Mouse (Mus musculus): ENCODE measurements around the gene Tgfbr2.

Gene Tgfbr2

DNA sequence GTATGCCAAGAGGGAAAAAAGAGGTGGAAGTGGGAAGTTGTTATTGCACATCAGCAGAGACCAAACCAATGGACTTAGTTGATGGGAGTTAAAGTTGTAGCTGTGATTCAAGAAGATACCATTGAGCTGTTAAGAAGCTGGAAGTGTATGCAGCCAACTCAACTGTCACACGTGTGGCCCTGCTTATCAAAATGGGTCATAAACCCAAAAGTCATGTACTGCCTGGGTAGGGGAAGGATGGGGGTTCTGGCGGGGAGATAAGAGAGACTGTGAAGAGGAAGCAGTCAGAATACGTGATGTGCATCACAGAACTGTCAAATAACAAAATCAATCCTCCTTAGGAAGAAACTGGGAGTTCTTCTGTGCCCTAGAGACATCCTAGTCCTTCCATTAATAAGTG is 15.1 kb downstream of the Tgfbr2 start:
- DNase-seq (ENCODE audit: low read depth, low spot score) = no peak

DNA sequence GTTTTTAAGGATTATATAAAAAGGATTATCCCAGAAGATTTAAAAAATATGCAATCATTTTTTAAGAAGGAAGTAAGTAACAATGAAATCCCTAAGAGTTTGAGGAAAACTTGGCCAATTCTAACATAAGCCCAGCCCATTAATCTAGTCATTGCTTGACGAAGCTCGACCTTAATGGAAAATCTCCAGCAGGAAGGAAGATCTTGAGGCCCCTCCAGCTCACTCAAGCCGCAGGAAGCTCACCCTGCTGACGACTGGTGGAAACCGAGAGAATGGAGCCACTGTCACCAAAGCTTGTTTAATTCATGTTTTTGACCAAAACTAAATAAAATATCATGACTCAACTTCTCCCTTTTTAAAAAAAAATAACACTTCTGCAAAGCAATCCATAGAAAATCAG is 18.7 kb downstream of the Tgfbr2 start:
- DNase-seq (ENCODE audit: low read depth, low spot score) = no peak

DNA sequence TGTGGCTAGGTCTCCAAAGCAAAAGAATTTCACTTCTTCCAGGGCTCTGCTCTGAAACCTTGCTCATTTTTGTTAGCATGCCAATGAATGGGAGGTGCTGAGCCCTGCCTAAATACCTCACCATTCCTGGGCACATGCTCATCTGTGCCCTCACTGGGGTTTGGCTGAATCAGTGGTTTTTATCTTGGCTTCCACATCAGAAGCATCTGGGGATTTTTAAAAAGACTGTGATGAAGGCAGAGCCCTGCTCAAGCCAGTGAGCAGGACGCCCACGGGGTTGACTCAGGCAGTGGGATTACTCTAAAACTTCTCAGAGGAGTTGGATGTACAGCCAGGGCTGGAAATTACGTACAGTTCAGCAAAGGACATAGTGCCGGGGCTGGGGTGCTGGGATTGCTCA is 22.3 kb downstream of the Tgfbr2 start:
- DNase-seq (ENCODE audit: low read depth, low spot score) = peak; percentile 27

DNA sequence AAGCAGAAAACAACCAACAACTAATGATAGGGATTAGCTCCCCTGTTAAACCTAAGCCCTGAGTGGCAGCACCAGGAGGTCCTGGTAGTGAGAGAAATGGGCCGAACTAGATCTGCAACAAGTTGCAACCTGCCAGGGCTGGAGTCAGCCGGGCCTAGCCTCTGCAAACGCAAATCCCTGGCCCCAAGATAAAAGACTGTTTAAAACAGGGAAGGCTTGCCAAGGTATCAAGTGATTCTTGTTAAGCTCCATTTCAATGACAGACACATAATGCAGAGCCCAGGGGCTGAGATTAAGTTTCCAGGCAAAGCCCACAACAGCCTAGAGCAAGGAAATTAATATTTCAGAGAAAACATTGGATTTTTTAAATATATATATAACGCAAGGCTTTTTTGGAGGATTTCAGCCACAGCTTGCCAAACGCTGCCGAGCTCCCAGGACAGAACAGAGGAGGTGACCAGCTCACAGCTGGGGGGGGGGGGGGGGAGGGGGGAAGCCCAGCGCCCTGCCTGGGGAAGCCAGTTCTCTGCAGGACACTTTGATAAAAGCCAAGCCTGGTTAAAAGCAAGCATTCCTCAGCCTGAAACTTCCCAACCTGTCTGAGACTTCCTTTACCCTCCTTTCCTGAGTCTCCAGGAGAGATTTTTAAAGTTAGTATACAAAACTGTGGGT is 24.3 kb downstream of the Tgfbr2 start:
- no peak for DNase-seq (ENCODE audit: low read depth, low spot score)

DNA sequence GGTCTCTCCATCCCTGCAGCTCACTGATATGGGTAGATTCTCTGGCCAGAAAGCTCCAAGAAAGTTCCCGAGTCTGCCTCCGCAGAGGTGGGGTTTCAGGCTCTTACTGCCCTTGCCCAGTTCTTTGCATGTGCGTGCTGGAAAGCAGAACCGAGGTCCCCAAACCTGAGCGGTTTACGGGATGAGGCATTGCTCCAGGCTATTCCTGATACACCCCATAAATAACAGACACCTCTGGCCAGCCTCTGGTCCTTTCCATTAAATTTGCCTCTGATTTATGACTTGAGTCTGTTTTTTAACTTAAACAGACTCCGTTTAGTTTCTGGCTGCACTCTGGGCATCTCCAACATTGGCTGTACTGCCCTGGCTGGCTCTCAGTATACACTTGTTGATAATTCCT is 26.4 kb downstream of the Tgfbr2 start:
- DNase-seq (ENCODE audit: low read depth, low spot score) = no peak

DNA sequence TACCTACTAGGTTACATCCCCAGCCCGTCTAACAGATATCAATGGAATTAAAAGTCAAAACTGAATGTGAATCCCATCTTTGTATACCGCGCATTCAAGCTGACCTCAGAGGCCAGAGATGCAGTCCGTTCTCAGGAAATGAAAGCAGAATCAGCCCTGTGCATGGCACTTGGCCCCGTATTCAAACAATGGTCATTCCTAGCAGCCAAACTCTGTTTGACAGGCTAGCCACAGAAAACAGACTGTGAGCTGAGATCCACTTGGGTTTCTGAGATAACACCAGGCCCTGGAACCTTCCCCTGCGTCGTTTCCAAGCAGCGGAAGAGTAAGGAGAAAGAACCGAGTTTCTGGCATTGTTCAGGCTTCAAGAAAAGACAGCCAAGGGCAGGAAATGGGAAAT is 28.9 kb downstream of the Tgfbr2 start:
- DNase-seq (ENCODE audit: low read depth, low spot score) = no peak

DNA sequence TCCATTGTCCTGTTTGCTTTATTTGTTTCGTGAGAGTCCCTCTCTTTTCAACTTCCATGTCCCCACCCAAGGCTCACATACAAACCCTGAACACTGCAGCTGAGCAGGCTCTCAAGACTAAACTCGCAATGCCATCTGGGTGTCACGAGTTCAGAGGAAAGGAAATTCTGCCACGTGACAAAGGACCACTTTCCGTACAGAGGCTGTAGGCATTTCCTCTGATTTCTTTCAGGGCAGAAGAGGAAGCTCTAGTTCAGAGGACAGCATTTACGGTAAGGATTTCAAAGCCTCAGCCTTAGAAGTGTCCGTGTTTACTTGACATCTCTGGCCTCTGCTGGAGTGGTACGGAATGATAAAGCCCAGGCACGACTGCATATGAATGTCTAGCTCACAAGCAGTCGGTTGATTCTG is 29.9 kb downstream of the Tgfbr2 start:
- DNase-seq (ENCODE audit: low read depth, low spot score) = peak; percentile 47

DNA sequence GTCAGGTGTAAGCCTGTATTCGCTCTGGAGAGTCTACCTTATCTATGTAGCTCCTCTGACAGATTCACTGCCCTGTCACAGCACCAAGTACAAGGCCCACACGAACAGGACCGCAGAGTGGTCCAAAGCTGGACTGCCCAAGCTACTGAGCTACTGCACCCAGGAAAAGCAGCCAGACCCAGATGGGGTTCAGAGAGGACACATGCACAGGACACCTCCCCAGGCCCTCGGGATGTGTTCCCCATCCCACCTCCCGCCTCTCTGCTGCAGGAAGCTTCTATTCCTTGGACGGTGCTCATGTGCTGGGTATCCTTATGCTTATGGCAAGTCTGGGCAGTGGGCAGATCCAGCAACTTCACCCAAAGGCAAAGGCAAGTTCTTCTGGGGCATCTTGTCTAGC is 34.7 kb downstream of the Tgfbr2 start:
- no peak for DNase-seq (ENCODE audit: low read depth, low spot score)

DNA sequence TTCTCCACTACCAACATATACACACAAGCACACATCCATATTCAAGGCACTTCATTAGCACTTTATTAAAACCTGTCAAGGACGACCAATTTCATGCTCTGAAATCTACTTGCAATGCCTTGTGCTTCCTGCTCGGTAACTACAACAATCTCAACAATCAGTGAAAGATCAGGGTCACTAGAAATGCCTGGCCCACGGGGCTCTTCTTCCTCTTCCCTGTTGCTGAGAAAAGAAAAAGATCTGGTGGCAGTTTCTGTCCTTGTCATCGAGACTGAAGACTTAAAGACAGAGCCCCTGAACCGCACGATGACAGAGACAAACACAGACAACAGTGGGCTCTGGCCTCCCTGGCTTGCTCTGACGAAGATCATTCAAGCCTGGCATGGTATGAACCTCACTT is 35.6 kb downstream of the Tgfbr2 start:
- no peak for DNase-seq (ENCODE audit: low read depth, low spot score)

DNA sequence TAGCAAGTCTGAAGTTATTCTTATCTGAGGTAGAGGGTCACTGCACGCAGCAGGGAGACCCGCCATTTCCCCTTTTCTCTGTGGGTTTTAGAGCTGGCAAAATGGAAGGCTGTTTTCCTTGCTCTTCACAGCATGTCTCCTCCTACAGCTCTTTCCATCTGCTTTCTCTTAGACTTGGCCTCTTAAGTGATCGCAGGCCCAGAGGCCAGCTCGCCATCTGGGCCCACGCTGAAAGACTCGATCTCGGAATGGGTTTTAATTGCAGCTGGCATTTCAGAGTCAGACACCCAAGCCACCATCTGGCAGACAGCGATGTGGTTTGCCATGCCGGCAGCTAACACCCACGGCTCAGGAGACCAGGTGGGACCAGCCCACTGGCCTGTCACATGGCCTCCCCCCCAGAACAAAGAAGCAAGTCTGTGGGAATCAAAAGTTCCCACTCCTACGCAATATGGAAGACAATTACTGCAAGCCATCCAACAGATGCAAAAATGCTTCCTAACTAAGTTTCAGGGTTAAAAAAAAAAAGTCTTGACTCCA is 36.5 kb downstream of the Tgfbr2 start:
- DNase-seq (ENCODE audit: low read depth, low spot score) = peak; percentile 59

DNA sequence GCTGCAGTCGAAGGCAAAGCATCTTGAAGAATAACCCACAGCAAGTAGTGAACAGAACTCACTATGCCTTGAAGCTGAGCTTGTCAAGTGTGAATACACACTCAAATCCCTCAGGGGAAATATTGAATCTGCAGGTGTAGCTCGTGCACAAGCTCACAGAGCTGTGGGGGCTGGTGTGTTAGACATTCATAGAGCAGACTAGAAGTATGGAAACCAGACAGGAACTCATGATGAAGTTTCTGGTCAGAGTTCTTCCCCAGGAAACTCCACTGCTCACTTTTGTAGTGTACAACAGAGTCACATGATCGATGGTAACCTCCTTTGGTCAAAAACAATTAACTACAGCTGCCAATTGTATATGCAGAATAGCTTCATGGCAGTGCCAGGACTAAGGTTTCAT is 37.5 kb downstream of the Tgfbr2 start:
- no peak for DNase-seq (ENCODE audit: low read depth, low spot score)

DNA sequence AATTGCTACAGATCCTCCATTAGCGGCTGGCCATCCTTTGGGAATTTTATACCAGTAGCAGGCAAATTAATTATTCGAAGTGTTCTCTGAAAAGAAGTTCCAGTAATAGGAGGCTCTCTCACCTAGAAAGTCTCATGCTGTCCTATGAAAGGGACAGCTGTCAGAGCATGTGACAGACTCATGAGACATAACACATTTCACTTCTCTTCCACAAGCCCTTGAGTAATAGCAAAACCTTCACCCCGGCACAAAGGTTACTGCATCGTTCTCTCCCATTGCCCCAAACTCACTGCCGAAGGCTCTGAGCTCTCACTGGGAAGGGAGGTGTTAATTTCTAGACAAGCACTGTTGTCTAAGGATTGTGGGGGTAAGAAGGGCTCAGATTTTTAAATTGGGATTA is 38.3 kb downstream of the Tgfbr2 start:
- no peak for DNase-seq (ENCODE audit: low read depth, low spot score)

DNA sequence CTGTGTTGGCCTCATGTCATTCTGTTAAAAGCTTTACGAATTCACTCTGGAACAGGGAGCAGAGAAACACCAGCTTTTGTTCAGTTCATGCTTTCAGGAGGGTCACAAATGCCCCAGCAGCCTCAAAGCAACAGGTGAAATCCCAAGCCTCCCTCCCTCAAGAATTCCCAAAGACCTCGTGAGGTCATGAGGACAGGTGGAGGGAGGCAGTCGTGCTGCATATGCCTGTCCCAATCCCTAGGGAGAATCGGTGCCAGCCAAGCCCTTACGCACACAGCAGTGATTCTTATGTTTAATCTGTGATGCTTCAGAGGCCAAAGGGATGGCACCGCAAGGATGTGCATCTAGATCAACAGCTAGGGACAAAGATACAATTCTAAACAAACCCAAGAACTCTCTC is 39.0 kb downstream of the Tgfbr2 start:
- no peak for DNase-seq (ENCODE audit: low read depth, low spot score)

DNA sequence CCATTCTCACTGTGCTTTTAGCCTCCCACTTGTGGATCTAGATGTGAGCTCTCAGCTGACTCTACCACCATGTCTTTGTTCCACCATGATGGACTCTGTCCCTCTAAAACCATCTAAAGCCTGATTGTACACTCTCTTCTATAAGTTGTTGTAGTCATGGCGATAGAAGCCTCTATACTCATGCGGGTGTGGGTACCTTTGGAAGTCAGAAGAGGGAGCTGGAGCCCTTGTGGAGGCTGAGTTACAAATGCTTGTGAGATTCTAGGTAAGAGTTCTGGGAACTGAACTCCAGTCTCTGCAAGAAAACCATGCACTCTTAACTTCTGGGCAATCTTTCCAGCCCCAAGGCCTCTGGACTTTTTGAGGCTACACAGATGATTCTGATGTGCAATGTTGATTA is 40.7 kb downstream of the Tgfbr2 start:
- DNase-seq (ENCODE audit: low read depth, low spot score) = no peak

DNA sequence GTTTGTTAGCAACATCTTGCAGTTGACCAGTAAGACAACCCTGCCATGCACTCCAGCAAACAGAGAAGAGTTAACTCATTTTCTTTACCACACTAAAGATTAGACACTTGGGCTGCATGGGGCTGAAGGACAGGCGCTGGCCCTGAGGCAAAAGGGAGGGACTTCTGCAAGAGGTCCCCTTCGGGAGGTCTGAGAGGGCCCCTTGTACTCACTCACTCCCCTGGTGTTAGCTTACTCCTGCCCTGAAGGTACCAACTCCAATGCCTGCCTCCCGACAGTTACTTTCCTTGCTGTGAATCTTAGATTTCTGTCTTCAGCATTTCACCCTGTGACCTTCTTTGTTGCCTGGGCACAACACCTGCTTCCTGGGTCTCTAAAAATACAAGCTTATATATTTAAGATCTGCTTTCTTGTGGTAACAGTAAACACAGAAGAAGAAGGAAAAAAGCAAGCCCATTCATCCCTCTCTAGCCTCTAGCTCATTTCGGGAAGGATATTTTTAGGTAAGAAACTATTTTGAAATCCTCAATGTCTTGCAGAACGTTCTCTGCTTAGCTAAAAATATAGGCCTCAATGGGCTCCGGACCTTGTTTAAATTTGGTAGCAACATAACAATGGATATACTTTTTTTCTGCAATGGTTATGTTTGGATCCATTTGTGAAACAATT is 41.7 kb downstream of the Tgfbr2 start:
- DNase-seq (ENCODE audit: low read depth, low spot score) = peak; percentile 50

DNA sequence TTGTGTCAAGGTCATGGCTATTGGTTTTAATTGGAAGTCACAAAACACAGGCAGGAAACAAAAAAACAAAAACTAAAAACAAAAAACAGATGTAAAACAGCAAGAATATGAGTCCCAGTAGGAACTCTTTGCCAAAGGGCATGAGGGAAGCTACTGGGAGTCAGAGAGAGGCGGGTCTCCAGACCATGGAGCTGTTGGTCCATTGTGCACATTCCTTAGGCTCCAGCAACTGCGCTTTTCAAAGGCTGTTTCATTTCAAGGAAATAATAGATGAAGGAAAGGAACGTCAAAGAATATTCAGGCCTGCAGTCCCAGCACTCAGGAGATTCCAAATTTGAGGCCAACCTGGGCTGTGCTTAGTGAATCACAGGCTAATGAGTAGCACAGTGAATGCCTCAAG is 46.3 kb downstream of the Tgfbr2 start:
- DNase-seq (ENCODE audit: low read depth, low spot score) = no peak

DNA sequence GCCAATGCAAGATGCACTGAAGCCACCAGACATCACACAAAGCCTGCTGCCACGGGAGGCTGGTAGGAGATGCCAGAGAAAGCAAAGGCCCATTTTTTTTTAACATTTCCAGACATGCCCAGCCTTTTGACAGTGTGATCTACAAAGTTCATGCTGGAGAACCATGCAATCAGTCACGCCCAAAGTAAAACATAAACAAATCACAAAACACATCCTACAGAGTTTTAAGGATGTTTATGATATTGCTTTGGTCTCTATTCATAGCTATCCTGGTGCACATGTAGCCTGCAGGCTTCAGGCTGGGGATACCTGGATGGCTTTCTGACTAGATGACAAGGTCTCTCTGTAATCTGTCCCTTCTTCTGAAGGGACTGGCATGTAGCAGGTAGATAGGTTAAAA is 46.8 kb downstream of the Tgfbr2 start:
- DNase-seq (ENCODE audit: low read depth, low spot score) = no peak

DNA sequence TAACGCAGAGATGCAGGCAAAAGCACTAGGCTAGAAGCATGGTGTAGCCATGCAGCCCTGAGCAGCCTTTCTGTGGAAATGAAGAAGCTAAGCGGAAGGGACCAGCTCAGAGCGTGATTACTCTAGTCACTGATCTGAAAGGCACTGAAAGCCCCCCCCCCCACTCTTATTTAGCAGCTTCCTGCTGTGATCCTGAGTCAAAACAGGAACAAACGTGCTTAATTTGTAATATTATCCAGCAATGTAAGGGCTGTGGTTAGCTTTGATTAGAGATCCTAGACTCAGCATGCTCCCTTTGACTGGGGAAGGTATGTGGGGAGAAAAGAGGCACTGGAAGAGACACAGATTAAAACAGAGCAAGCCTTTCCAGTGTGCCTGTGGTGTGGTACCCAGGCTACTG is 48.7 kb downstream of the Tgfbr2 start:
- no peak for DNase-seq (ENCODE audit: low read depth, low spot score)

DNA sequence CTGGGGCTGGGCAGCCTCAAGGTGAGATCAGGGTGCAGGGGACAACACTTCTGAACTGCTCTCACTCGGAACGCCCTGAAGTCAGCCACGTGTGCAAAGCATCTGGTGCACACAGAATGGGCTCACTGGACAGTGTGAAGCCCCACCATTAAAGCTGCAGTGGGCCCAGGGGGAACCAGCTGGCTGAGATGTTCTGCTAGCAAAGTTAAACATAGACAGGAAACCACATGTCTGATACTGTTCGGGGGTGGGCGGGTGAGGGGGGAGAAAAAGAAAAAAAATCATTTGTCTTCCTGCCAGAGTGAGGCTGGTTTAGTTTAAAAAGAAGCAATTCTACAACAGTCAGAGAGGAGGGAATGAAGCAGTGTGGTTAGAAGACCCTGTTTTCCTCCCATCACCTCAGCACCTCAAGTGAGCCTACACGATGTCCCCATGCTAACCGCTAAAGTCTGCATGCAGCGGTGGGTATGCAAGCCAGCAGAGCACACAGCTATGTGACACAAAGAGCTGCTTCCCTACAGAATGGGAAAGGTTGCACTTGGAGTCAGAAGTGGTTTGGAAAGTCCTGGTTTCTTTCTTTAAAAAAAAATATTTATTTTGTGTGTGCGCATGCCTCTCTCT is 52.1 kb downstream of the Tgfbr2 start:
- no peak for DNase-seq (ENCODE audit: low read depth, low spot score)

DNA sequence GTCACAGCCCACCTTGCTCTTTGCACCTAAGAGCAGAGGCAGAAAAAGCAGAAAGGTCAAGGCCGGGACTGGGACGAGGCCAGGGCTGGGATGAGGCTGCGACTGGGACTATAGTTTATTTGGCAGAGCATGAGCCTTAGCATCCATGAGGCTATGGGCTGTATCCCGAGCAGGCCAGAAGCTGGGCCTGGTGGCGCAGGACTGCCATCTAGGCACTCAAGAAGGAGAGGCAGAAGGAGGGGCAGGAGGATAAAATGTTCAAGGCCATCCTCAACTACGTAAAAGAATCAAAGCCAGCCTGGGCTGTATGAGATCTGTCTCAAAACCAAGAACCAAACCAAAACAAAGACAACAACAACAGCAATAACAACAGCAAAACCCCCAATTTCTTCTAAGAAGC is 52.6 kb downstream of the Tgfbr2 start:
- DNase-seq (ENCODE audit: low read depth, low spot score) = no peak

DNA sequence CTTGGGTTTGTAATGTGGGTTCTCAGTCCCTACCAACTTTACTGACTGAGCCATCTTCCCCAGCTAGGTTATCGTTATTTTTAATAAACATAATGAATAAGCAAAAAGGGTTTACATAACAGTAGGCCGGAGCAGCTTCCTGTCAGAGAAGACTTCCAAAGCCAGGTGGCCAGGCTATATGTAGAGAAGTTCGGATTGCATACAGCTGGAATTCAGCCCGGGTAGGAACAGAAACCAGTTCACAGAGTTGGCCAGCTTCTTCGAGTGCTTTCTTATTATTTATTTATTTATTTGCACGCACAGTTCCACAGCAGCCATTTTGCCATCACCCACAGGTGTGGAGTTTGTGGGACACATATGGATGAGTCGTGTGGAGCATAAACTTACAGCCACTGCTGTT is 53.7 kb downstream of the Tgfbr2 start:
- DNase-seq (ENCODE audit: low read depth, low spot score) = no peak

DNA sequence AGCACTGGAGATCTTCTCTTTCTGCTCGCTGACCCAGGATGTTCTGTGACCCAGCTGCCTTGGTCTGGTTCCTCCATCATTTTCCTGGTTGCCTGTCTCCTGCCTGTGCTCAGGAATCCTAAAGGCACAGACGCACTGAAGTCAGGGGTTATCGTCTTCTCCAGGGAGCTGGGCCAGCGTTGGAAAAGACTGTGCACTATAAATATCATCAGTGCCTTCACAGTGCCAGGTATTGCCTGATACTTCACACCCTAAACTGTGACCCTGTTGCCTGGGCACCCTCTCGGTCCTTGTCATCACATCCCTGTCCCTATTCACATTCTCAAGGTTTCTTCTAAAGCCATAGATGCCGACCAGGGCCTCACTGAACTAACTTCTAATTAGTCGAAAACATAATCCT is 55.2 kb downstream of the Tgfbr2 start:
- no peak for DNase-seq (ENCODE audit: low read depth, low spot score)

DNA sequence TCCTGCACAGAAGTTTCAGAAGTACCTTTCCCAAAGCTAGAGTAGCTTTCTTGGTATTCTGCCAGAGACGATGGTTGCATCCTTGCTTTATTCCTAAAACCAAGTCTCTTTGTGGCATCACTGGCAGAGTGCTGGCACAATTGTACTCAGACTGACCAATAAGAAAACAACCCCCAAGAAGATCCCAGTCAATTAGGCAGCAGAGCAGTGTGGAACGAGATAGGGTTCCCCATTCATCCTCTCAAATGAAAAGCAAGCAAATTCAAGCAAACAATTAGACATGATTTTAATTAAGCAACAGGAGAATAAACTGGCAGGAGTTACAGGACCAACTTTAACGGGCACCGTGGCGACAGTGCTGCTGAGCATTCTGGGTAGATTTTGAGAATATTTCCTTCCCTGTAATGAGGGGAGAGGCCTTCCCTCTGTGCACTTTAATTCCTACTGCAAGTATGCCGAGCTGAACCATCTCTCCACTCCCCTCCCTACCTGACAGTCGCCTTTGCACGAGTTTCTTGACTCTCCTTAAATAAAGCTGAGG is 56.8 kb downstream of the Tgfbr2 start:
- no peak for DNase-seq (ENCODE audit: low read depth, low spot score)
